Mouse (Mus musculus): ENCODE results near the gene Nfib. TPM values are rescaled to one million over a fixed set of nuclear protein-coding genes. Genes with fewer than 3 reads are reported as not detected.

Gene Nfib
- total and polyA plus RNA-seq, 3 experiments = 0.16 TPM; not detected in 2

GRCm38 (mm10) chr4:82494829-82495228, 210.7 kb downstream of the Nfib start:
- TF ChIP-seq CTCF (IDR thresholded peaks at IDR 0.05; ENCODE audit: low read depth, low read length) (no peak), POLR2AphosphoS5 (IDR thresholded peaks at IDR 0.05; ENCODE audit: insufficient replicate concordance, low read depth, low read length) (no peak), GATA1 (IDR thresholded peaks at IDR 0.05; ENCODE audit: borderline replicate concordance, low read length) (no peak), TAL1 (conservative IDR thresholded peaks at IDR 0.05; ENCODE audit: low read depth, low read length) (no peak), GATA2 (IDR thresholded peaks at IDR 0.05; ENCODE audit: borderline replicate concordance, low read depth, low read length) (no peak)
- no peaks in the 10 kb centered on the region for H3K36me3 ChIP-seq (replicated peaks)
- no peaks in the 10 kb centered on the region for H3K27me3 ChIP-seq (ENCODE audit: insufficient read depth, low read length)
- DNase-seq (ENCODE audit: low spot score) = no peak
- no peak overlapping the region for H3K4me3 ChIP-seq (ENCODE audit: low read depth, low read length)
- H3K4me1 ChIP-seq (ENCODE audit: insufficient read depth, low read depth, low read length) = no peaks in the 10 kb centered on the region
- ATAC-seq (ENCODE audit: extremely low read depth, insufficient number of reproducible peaks, low FRiP score, poor library complexity, severe bottlenecking) = no peak
- H3K9me3 ChIP-seq (replicated peaks) = peaks cover 32% of the 10 kb centered on the region

DNA sequence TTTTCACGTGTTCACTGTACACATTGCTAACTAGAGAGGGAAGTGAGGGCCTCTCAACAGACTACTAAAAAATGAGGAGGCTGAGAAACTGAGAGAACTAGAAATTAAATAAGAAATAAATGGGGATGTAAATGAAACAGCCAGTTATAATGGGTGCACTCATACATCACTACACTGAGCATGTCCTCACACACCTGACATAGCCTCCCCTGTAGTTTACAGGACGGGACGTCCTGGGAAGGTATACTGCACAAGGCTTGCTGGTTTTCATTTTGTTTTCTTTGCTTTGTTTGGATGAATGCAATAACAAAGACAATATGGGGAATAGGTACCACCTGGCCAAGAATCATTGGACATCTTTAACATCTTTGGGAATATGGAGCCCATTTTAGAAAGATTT, 211.1 kb downstream of the Nfib start:
- H3K4me1 ChIP-seq (ENCODE audit: insufficient read depth, low read depth, low read length) = no peaks in the 10 kb centered on the region
- H3K9me3 ChIP-seq (replicated peaks) = peaks cover 32% of the 10 kb centered on the region
- no peak for ATAC-seq (ENCODE audit: extremely low read depth, insufficient number of reproducible peaks, low FRiP score, poor library complexity, severe bottlenecking)
- no peak overlapping the region for H3K4me3 ChIP-seq (ENCODE audit: low read depth, low read length)
- no peak for DNase-seq (ENCODE audit: low spot score)
- no peaks in the 10 kb centered on the region for H3K27me3 ChIP-seq (ENCODE audit: insufficient read depth, low read length)
- no peaks in the 10 kb centered on the region for H3K36me3 ChIP-seq (replicated peaks)
- no peak for TF ChIP-seq TAL1 (conservative IDR thresholded peaks at IDR 0.05; ENCODE audit: low read depth, low read length)
- no peak for TF ChIP-seq CTCF (IDR thresholded peaks at IDR 0.05; ENCODE audit: low read depth, low read length)
- TF ChIP-seq GATA2 (IDR thresholded peaks at IDR 0.05; ENCODE audit: borderline replicate concordance, low read depth, low read length) = no peak
- TF ChIP-seq GATA1 (IDR thresholded peaks at IDR 0.05; ENCODE audit: borderline replicate concordance, low read length) = no peak
- no peak for TF ChIP-seq POLR2AphosphoS5 (IDR thresholded peaks at IDR 0.05; ENCODE audit: insufficient replicate concordance, low read depth, low read length)

DNA sequence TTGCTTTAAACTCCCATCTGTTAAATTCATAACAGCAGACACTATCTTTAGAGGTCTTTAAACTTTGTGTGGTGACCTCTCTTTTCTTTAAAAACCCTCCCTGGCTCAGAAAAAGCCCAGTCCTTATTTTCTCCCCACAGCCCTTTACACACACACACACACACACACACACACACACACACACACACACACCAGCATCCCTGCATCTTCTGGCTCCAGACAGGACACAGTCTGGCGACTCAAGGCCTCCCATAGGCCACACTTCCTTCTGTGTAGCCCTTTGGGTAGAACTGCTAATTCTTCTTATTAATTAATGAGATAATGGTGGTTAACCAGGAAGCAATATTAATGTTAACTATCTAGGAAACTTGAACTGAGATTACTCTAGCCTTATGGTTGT, 211.7 kb downstream of the Nfib start:
- H3K4me1 ChIP-seq (ENCODE audit: insufficient read depth, low read depth, low read length) = no peaks in the 10 kb centered on the region
- TF ChIP-seq GATA2 (IDR thresholded peaks at IDR 0.05; ENCODE audit: borderline replicate concordance, low read depth, low read length) = no peak
- no peak for TF ChIP-seq GATA1 (IDR thresholded peaks at IDR 0.05; ENCODE audit: borderline replicate concordance, low read length)

GRCm38 (mm10) chr4:82493363-82493762, 212.2 kb downstream of the Nfib start:
- no peaks in the 10 kb centered on the region for H3K36me3 ChIP-seq (replicated peaks)
- TF ChIP-seq POLR2AphosphoS5 (IDR thresholded peaks at IDR 0.05; ENCODE audit: insufficient replicate concordance, low read depth, low read length) (no peak), GATA1 (IDR thresholded peaks at IDR 0.05; ENCODE audit: borderline replicate concordance, low read length) (no peak), TAL1 (conservative IDR thresholded peaks at IDR 0.05; ENCODE audit: low read depth, low read length) (no peak), CTCF (IDR thresholded peaks at IDR 0.05; ENCODE audit: low read depth, low read length) (no peak), GATA2 (IDR thresholded peaks at IDR 0.05; ENCODE audit: borderline replicate concordance, low read depth, low read length) (no peak)
- DNase-seq (ENCODE audit: low spot score) (no peak), ATAC-seq (ENCODE audit: extremely low read depth, insufficient number of reproducible peaks, low FRiP score, poor library complexity, severe bottlenecking) (no peak)
- H3K4me1 ChIP-seq (ENCODE audit: insufficient read depth, low read depth, low read length) = no peaks in the 10 kb centered on the region
- H3K27me3 ChIP-seq (ENCODE audit: insufficient read depth, low read length) = no peaks in the 10 kb centered on the region
- peaks cover 25% of the 10 kb centered on the region for H3K9me3 ChIP-seq (replicated peaks)
- H3K4me3 ChIP-seq (ENCODE audit: low read depth, low read length) = no peak overlapping the region

More for the DNA sequence above, 211.7 kb downstream of the Nfib start:
- Histone ChIP-seq H3K36me3 (replicated peaks) (no peaks in the 10 kb centered on the region), H3K27me3 (ENCODE audit: insufficient read depth, low read length) (no peaks in the 10 kb centered on the region), H3K9me3 (replicated peaks) (peaks cover 27% of the 10 kb centered on the region), H3K4me3 (ENCODE audit: low read depth, low read length) (no peak overlapping the region)
- DNase-seq (ENCODE audit: low spot score) (no peak), ATAC-seq (ENCODE audit: extremely low read depth, insufficient number of reproducible peaks, low FRiP score, poor library complexity, severe bottlenecking) (no peak)

GRCm38 (mm10) chr4:82492737-82493136, 212.8 kb downstream of the Nfib start:
- H3K27me3 ChIP-seq (ENCODE audit: insufficient read depth, low read length) = no peaks in the 10 kb centered on the region
- DNase-seq (ENCODE audit: low spot score) (no peak), ATAC-seq (ENCODE audit: extremely low read depth, insufficient number of reproducible peaks, low FRiP score, poor library complexity, severe bottlenecking) (no peak)
- H3K4me1 ChIP-seq (ENCODE audit: insufficient read depth, low read depth, low read length) = no peaks in the 10 kb centered on the region
- no peaks in the 10 kb centered on the region for H3K36me3 ChIP-seq (replicated peaks)
- H3K4me3 ChIP-seq (ENCODE audit: low read depth, low read length) = no peak overlapping the region
- TF ChIP-seq GATA1 (IDR thresholded peaks at IDR 0.05; ENCODE audit: borderline replicate concordance, low read length) (no peak), TAL1 (conservative IDR thresholded peaks at IDR 0.05; ENCODE audit: low read depth, low read length) (no peak), POLR2AphosphoS5 (IDR thresholded peaks at IDR 0.05; ENCODE audit: insufficient replicate concordance, low read depth, low read length) (no peak), GATA2 (IDR thresholded peaks at IDR 0.05; ENCODE audit: borderline replicate concordance, low read depth, low read length) (no peak), CTCF (IDR thresholded peaks at IDR 0.05; ENCODE audit: low read depth, low read length) (no peak)
- H3K9me3 ChIP-seq (replicated peaks) = peaks cover 19% of the 10 kb centered on the region

DNA sequence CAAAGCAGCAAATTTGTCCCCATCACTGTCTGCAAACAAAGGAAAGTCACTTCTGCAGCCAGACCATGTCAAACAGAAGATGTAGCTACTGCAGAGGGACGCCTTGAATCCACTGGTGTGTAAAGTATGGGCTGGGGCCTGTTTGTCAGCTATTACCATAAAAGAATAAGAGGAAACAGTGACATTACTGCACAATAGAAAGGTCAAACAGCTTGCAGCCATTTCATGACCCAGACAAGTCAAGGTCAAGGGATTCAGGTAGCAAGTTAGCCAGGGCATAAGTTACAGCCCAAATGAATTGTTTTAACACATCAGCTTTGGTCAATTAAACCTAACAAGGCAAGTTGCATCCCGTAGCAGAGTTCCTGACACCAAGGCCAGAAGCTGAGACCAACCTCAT, 215.6 kb downstream of the Nfib start:
- Histone ChIP-seq H3K27me3 (ENCODE audit: insufficient read depth, low read length) (no peaks in the 10 kb centered on the region), H3K9me3 (replicated peaks) (peaks cover 17% of the 10 kb centered on the region), H3K4me3 (ENCODE audit: low read depth, low read length) (no peak overlapping the region), H3K4me1 (ENCODE audit: insufficient read depth, low read depth, low read length) (no peaks in the 10 kb centered on the region), H3K36me3 (replicated peaks) (no peaks in the 10 kb centered on the region)
- no peak for TF ChIP-seq CTCF (IDR thresholded peaks at IDR 0.05; ENCODE audit: low read depth, low read length)
- no peak for TF ChIP-seq POLR2AphosphoS5 (IDR thresholded peaks at IDR 0.05; ENCODE audit: insufficient replicate concordance, low read depth, low read length)
- TF ChIP-seq GATA1 (IDR thresholded peaks at IDR 0.05; ENCODE audit: borderline replicate concordance, low read length) = no peak
- no peak for TF ChIP-seq TAL1 (conservative IDR thresholded peaks at IDR 0.05; ENCODE audit: low read depth, low read length)
- no peak for TF ChIP-seq GATA2 (IDR thresholded peaks at IDR 0.05; ENCODE audit: borderline replicate concordance, low read depth, low read length)
- ATAC-seq (ENCODE audit: extremely low read depth, insufficient number of reproducible peaks, low FRiP score, poor library complexity, severe bottlenecking) (no peak), DNase-seq (ENCODE audit: low spot score) (no peak)

DNA sequence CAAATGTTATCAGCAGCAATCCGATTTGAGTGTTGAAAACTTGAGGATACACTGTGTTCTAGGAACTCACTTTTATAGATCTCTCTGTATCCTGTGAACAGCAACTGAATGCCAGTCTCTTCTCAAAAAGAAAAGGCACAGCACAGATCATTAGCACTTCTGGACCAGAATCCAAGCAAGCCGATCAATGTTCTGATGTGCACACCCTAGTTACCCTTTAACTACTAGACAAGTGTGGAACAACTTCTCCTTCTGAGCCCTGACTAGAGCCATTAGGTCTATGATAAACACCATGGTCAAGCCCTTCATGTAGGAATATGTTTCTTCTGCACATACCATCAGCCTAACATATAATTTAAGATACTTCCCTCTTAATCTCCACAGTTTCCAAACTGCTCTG, 219.6 kb downstream of the Nfib start:
- Histone ChIP-seq H3K4me3 (ENCODE audit: low read depth, low read length) (no peak overlapping the region), H3K9me3 (replicated peaks) (peaks cover 8% of the 10 kb centered on the region; the same call in 1 of the 2 replicates), H3K36me3 (replicated peaks) (no peaks in the 10 kb centered on the region), H3K4me1 (ENCODE audit: insufficient read depth, low read depth, low read length) (no peaks in the 10 kb centered on the region), H3K27me3 (ENCODE audit: insufficient read depth, low read length) (no peaks in the 10 kb centered on the region)
- no peak for DNase-seq (ENCODE audit: low spot score)
- TF ChIP-seq POLR2AphosphoS5 (IDR thresholded peaks at IDR 0.05; ENCODE audit: insufficient replicate concordance, low read depth, low read length) (no peak), GATA2 (IDR thresholded peaks at IDR 0.05; ENCODE audit: borderline replicate concordance, low read depth, low read length) (no peak), GATA1 (IDR thresholded peaks at IDR 0.05; ENCODE audit: borderline replicate concordance, low read length) (no peak), TAL1 (conservative IDR thresholded peaks at IDR 0.05; ENCODE audit: low read depth, low read length) (no peak), CTCF (IDR thresholded peaks at IDR 0.05; ENCODE audit: low read depth, low read length) (no peak)
- ATAC-seq (ENCODE audit: extremely low read depth, insufficient number of reproducible peaks, low FRiP score, poor library complexity, severe bottlenecking) = no peak

All from G1E (cell line).